Mouse (Mus musculus) liver, embryonic 11.5 days (tissue): ENCODE data around the gene Gm21915. TPM values are rescaled to one million over a fixed set of nuclear protein-coding genes. Genes with fewer than 3 reads are reported as not detected.

Experiments used
- ATAC-seq: fragments of 200-750 bp; cut with Nextera tagmentation; replicated peaks from 2 replicates; pipeline ENCODE4 v1.8.0; 2017; ENCODE audit warnings: moderate number of reproducible peaks, mild to moderate bottlenecking, moderate TSS enrichment, moderate library complexity; ENCODE audit not compliant: low FRiP score
- DNase-seq: peaks from one replicate; pipeline ENCODE4 v3.0.0-alpha.2; 2017; ENCODE audit warnings: low spot score
- H3K27ac ChIP-seq: fragments of 300-500 bp; sonication (generic); 2 replicates; pipeline ENCODE4 v1.5.1; 2014; ENCODE audit warnings: mild to moderate bottlenecking, low read depth, low read length, control low read depth
- H3K27me3 ChIP-seq: fragments of 300-500 bp; sonication (generic); replicated peaks from 2 replicates; pipeline ENCODE4 v1.6.1; 2014; ENCODE audit warnings: low read length, mixed read lengths; ENCODE audit not compliant: control insufficient read depth, insufficient read depth
- H3K36me3 ChIP-seq: fragments of 300-500 bp; sonication (generic); 2 replicates; pipeline ENCODE4 v1.6.1; 2014; ENCODE audit warnings: mild to moderate bottlenecking, low read length, moderate library complexity, mixed read lengths; ENCODE audit not compliant: control insufficient read depth, insufficient read depth
- H3K4me1 ChIP-seq: fragments of 300-500 bp; sonication (generic); replicated peaks from 2 replicates; pipeline ENCODE4 v1.6.1; 2014; ENCODE audit warnings: low read length, mixed read lengths; ENCODE audit not compliant: control insufficient read depth, insufficient read depth
- H3K4me2 ChIP-seq: fragments of 300-500 bp; sonication (generic); 2 replicates; pipeline ENCODE4 v1.6.1; 2014; ENCODE audit warnings: mild to moderate bottlenecking, control low read depth, moderate library complexity
- H3K4me3 ChIP-seq: fragments of 300-500 bp; sonication (generic); 2 replicates; pipeline ENCODE4 v1.5.1; 2014; ENCODE audit warnings: low read depth, low read length, control low read depth
- H3K9ac ChIP-seq: fragments of 300-500 bp; sonication (generic); 2 replicates; pipeline ENCODE4 v1.6.1; 2014; ENCODE audit warnings: low read depth, low read length, control low read depth
- H3K9me3 ChIP-seq: fragments of 300-500 bp; sonication (generic); 2 replicates; pipeline ENCODE4 v1.6.1; 2016; ENCODE audit warnings: low read length, inconsistent platforms, mixed read lengths; ENCODE audit not compliant: control insufficient read depth
- WGBS: fragments of 180-500 bp; shearing (Covaris S2); extraction: QIAGEN DNeasy Blood & Tissue Kit; methylation state at CpG from one replicate; pipeline ENCODE4 v1.1.7; 2014; 5-methylcytosine and 5-hydroxymethylcytosine counted together
- polyA plus RNA-seq: library from polyadenylated mRNA; unstranded; fragments of >200 nt; fragmentation: Nextera tagmentation; extraction: Ambion mirVana; gene quantifications from 2 replicates; pipeline ENCODE4 v1.2.1, GENCODE M21; 2014

Gm21915 gene
- polyA plus RNA-seq, 1 experiment from 2014 or later = not detected

DNA sequence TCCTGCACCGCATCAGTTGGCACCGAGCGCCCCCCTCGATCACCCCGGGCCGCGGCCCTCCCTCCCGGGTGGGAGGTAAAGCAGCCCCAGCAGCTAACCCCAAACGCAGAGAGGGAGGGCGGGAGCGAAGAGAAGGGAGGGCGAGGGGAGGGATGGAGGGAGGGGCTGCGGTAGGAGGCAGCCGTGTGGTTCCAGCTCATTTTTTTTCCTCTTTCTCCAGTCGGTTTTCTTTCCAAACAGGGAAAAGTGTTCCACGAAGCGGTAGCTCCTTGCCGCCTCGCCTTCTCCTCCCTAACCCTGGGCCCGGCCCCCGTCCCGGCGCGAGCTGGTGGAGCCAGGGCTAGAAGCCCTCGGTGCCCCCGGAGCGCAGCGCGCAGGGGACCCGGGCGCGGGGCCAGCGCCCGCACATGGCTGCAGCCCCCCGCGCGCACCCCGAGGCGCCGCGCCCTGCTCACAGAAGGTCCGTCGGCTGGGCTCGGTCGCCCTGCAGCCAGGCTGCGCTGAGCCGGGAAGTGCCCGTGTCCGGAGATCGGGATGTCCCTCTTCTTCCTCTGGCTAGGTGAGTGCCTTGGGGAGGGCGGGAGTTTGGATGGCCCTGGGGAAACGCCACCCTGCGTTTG lies 15.5 kb downstream of the Gm21915 start, which contains the start of gene Clmp:
Gene Clmp, plus strand, starts transcription at position 162 of the 620 bp plus-strand sequence.
- ATAC-seq (peak; percentile 36; the same call in 1 of the 2 replicates), DNase-seq (peak; percentile 42)
- peak within 1 kb of the TSS; percentile 63 for H3K4me2 ChIP-seq
- peaks cover 41% of the 10 kb centered on the region for H3K27me3 ChIP-seq
- no peaks in the 10 kb centered on the region for H3K36me3 ChIP-seq
- H3K9me3 ChIP-seq = no peaks in the 10 kb centered on the region
- H3K4me3 ChIP-seq = peak within 1 kb of the TSS; percentile 58
- WGBS = 2% methylated on average over 45 of the region's 53 CpGs
- no peaks in the 10 kb centered on the region for H3K4me1 ChIP-seq
- peak within 1 kb of the TSS; percentile 61; the same call in 1 of the 2 replicates for H3K27ac ChIP-seq
- H3K9ac ChIP-seq = peak within 1 kb of the TSS; percentile 61

DNA sequence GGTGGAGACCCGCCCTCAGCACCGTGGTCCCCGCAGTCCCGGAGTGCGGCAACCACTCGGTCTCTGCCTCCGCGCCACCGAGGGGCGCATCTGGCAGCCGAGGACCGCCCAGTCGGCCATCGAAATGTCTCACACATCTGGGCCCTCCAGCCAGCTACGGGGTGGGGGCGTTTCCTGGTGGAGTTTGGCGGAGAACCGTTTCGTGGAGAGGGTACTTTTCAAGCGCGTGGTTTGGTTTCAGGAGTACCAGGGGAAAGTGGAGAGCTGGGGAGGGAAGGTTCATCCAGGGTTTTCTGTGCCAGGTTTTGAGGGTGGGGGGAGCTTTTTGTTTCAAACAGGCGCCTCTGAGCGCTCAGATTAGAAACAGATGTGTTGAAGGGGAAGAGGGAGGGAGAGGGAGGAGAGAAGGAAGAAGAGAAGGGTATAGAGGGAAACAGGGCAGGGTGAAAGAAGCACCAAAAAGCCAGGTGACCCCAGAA lies 16.0 kb downstream of the Gm21915 start:
- ATAC-seq (no peak), DNase-seq (peak; percentile 38)
- Histone ChIP-seq H3K4me2 (peak overlapping the region; percentile 63), H3K36me3 (no peaks in the 10 kb centered on the region), H3K27ac (peak overlapping the region; percentile 61; the same call in 1 of the 2 replicates), H3K9me3 (no peaks in the 10 kb centered on the region), H3K27me3 (peaks cover 41% of the 10 kb centered on the region), H3K4me1 (no peaks in the 10 kb centered on the region), H3K4me3 (peak overlapping the region; percentile 58), H3K9ac (peak overlapping the region; percentile 61)
- 5% methylated on average over 22 of the region's 23 CpGs for WGBS

DNA sequence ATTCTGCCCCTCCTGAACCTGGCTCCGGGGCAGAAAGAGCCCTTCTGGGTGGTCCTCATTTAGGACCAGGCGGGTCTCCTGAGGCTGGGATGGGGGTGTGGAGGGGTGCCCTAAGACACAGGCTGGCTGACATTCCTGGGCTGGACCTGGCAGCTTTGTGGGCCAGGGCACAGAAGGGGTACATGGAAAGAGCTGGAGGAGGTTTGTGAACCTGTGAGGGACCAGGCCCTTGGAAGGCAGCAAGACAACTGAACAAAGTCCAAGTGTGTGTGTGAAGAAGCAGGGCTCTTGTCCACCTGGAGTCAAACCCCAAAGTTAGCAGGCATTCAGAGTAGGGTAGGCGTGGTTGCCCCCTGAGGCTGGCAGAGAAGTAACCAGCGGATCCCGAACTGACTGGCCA lies 16.6 kb downstream of the Gm21915 start:
- Histone ChIP-seq H3K36me3 (no peaks in the 10 kb centered on the region), H3K9me3 (no peaks in the 10 kb centered on the region), H3K4me3 (peak overlapping the region; percentile 58), H3K9ac (no peak overlapping the region), H3K4me2 (peak overlapping the region; percentile 63), H3K4me1 (no peaks in the 10 kb centered on the region), H3K27ac (no peak overlapping the region), H3K27me3 (peaks cover 41% of the 10 kb centered on the region)
- DNase-seq (no peak), ATAC-seq (no peak)
- WGBS = 47% methylated on average over 5 of the region's 5 CpGs

DNA sequence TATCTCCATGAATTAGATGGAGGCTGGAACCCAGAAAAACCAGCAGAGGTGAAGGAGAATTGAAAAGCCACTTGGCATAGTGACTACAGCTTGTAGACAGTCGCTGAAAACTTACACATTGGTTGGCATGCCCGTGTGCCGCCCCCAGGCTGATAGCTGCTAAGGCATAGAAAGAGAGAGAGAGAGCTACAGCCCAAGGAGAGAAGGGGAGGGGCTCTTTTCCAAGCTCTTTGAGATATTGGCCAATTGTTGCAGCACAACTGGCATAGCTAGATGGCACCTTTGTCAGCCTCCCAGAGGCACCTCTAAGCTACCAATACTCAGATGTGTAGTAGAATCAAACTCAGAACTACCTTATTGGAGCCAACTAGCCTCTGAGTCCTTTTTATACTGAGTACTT lies 17.1 kb downstream of the Gm21915 start:
- Histone ChIP-seq H3K27me3 (peaks cover 41% of the 10 kb centered on the region), H3K27ac (no peak overlapping the region), H3K4me1 (no peaks in the 10 kb centered on the region), H3K9ac (no peak overlapping the region), H3K4me3 (peak overlapping the region; percentile 58; the same call in 1 of the 2 replicates), H3K36me3 (no peaks in the 10 kb centered on the region), H3K9me3 (no peaks in the 10 kb centered on the region), H3K4me2 (peak overlapping the region; percentile 63)
- WGBS = 44% methylated on average over 3 of the region's 3 CpGs
- ATAC-seq (no peak), DNase-seq (no peak)

DNA sequence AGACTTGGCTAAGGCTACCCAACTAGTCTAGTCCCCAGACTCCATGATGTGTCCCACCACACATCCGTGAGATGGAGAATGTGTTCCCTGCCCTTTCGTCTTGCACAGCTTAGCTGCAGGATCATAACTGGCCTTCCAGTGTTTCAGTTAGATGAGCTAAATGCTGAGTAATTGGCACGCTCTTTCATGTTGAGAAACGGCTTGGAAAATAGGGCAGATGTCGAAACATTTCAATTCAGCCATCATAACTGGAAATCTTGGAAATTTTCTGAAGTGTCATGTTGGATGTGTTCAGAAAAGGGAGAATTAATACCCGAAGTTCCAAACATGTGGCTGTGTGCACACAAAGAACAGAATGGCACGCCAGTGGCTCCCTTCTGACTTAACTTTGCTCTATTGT lies 20.1 kb downstream of the Gm21915 start:
- WGBS = 82% methylated on average over 7 of the region's 7 CpGs
- H3K4me3 ChIP-seq = no peak overlapping the region
- no peak overlapping the region for H3K27ac ChIP-seq
- H3K9ac ChIP-seq = no peak overlapping the region
- no peaks in the 10 kb centered on the region for H3K36me3 ChIP-seq
- ATAC-seq = no peak
- no peak for DNase-seq
- no peaks in the 10 kb centered on the region for H3K9me3 ChIP-seq
- H3K4me2 ChIP-seq = no peak overlapping the region
- no peaks in the 10 kb centered on the region for H3K4me1 ChIP-seq
- peaks cover 26% of the 10 kb centered on the region for H3K27me3 ChIP-seq

DNA sequence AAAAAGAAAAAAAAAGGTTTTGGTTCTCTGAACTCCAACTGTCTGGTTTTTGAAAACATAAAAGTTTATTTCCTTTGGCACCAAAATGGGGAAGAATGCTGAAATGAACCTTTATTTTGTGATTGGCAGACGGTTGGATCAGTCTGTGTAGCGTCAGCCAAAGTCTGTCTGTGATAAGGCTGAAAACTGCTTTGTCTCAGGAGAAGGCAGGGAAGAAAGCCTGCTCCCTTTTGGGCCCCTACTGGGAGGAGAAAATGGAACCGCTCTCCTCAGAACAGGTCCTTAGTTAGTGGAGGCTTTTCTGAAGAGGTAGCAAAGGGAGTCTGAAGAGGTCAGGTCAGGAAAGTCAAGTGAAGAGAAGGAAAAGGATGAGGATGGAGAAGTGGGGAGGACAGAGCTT lies 22.6 kb downstream of the Gm21915 start:
- peak overlapping the region; percentile 23; the same call in 1 of the 2 replicates for H3K27ac ChIP-seq

DNA sequence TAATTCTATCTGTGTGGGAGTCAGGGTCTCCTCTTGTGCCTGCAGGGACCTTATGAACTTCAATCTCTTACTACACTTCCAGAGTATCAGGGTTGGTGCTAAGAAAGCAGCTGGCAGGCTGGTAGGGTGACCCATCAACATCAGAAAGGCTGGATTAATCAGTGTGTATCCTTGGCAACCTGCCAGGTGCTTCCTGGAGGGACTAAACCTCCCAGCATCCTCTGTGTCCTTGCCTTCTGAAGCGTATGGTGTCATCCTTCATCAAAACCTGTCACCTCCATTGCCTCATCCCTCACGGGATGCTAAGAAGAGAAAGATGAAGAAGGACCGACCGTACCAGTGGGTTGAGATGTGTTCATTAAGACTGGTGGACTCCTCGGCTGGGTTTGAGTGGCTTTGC lies 23.4 kb downstream of the Gm21915 start:
- H3K9ac ChIP-seq = no peak overlapping the region
- no peak for ATAC-seq
- WGBS = 71% methylated on average over 5 of the region's 5 CpGs
- H3K4me1 ChIP-seq = no peaks in the 10 kb centered on the region
- no peaks in the 10 kb centered on the region for H3K9me3 ChIP-seq
- no peaks in the 10 kb centered on the region for H3K36me3 ChIP-seq
- no peaks in the 10 kb centered on the region for H3K27me3 ChIP-seq
- no peak overlapping the region for H3K4me3 ChIP-seq
- H3K27ac ChIP-seq = no peak overlapping the region
- no peak overlapping the region for H3K4me2 ChIP-seq
- DNase-seq = no peak

More for the DNA sequence above, 22.6 kb downstream of the Gm21915 start:
- no peak overlapping the region for H3K4me3 ChIP-seq
- DNase-seq (no peak), ATAC-seq (no peak)
- 35% methylated on average over 3 of the region's 3 CpGs for WGBS
- no peaks in the 10 kb centered on the region for H3K4me1 ChIP-seq
- no peak overlapping the region for H3K4me2 ChIP-seq
- no peaks in the 10 kb centered on the region for H3K9me3 ChIP-seq
- no peaks in the 10 kb centered on the region for H3K36me3 ChIP-seq
- H3K9ac ChIP-seq = no peak overlapping the region
- peaks cover 1% of the 10 kb centered on the region; the same call in 1 of the 2 replicates for H3K27me3 ChIP-seq

DNA sequence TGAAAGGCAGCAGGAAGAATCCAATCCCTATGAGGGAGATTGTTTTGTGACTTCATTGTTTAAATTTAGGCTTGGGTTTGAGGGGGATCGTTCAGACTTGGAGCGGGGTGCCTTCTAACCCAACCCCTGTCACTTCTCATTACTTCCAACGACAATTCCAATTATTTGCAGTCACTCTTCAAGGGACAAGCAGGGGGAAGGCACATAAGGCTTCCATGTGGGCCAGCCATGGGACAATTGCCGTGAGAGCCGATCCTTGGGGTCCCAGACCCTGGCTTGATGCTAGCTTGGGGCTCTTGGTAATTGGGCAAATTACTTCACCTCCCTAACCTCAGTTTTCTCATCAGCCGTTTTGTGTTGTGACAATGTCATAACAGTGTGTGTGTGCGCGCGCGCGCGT lies 23.9 kb downstream of the Gm21915 start:
- H3K4me2 ChIP-seq = no peak overlapping the region
- no peaks in the 10 kb centered on the region for H3K36me3 ChIP-seq
- DNase-seq (no peak), ATAC-seq (no peak)
- no peaks in the 10 kb centered on the region for H3K9me3 ChIP-seq
- no peaks in the 10 kb centered on the region for H3K27me3 ChIP-seq
- H3K4me3 ChIP-seq = no peak overlapping the region
- no peak overlapping the region for H3K9ac ChIP-seq
- no peaks in the 10 kb centered on the region for H3K4me1 ChIP-seq
- 81% methylated on average over 12 of the region's 12 CpGs for WGBS
- no peak overlapping the region for H3K27ac ChIP-seq

DNA sequence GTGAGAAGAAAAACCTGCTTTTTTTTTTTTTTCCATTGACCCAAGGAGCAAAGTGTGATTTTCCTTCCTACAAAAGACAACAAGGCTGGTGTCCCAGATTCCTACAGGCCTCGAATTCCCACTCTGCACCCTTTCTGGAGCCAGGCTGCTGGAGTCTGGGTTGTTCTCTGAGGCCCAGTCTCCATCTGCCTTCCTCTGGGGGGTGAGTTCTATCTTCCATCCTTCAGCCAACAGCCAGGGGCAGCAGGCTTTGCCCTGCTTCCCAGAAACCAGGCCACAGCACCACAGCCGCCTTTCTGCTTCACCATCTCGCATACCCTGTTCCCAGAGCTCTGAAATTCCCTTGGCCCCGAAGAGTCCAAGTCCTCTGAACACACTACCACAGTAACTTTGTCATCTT lies 25.7 kb downstream of the Gm21915 start:
- Histone ChIP-seq H3K36me3 (no peaks in the 10 kb centered on the region), H3K27ac (no peak overlapping the region), H3K4me3 (no peak overlapping the region), H3K27me3 (no peaks in the 10 kb centered on the region), H3K4me2 (no peak overlapping the region), H3K9ac (no peak overlapping the region), H3K4me1 (no peaks in the 10 kb centered on the region), H3K9me3 (no peaks in the 10 kb centered on the region)
- ATAC-seq = no peak
- no peak for DNase-seq
- 80% methylated on average over 4 of the region's 4 CpGs for WGBS
